Mouse (Mus musculus) megakaryocyte, embryonic 14.5 days (primary cell): Measurements from ENCODE around the gene Pitpnm1. TPM values are rescaled to one million over a fixed set of nuclear protein-coding genes. Genes with fewer than 3 reads are reported as not detected.
A peak's percentile ranks its signal among the peaks of the same experiment; 100 is the strongest.
"Not testable (repeated sequence)": the region's sequence is repeated elsewhere in the genome, so short reads cannot be mapped to it uniquely, and the experiment has no call there.

Experiments
- H3K27me3 ChIP-seq: replicated peaks from 2 replicates; pipeline ENCODE3; 2012; ENCODE audit warnings: inconsistent platforms
- H3K36me3 ChIP-seq: replicated peaks from 2 replicates; pipeline ENCODE3; 2012; ENCODE audit warnings: low read length, inconsistent platforms, mixed read lengths
- H3K4me1 ChIP-seq: 2 replicates; pipeline ENCODE4 v1.6.1; 2012; ENCODE audit warnings: inconsistent platforms
- H3K4me3 ChIP-seq: replicated peaks from 2 replicates; pipeline ENCODE3; 2012; ENCODE audit warnings: moderate library complexity, mild to moderate bottlenecking, inconsistent platforms
- H3K9me3 ChIP-seq: 2 replicates; pipeline ENCODE4 v1.6.1; 2012; ENCODE audit warnings: inconsistent platforms
- FLI1 ChIP-seq: IDR thresholded peaks from 2 replicates; pipeline ENCODE4 v1.6.1; 2012; ENCODE audit warnings: low read length, inconsistent platforms, mixed read lengths
- GATA1 ChIP-seq: IDR thresholded peaks from 3 replicates; pipeline ENCODE4 v1.6.1; 2012; ENCODE audit warnings: mixed read lengths, low read length, inconsistent platforms, borderline replicate concordance
- polyA plus RNA-seq: library from polyadenylated mRNA; stranded (reverse); fragments of >175 nt; gene quantifications from 2 replicates; pipeline ENCODE4 v1.2.3, GENCODE M21; 2012; ENCODE audit warnings: low replicate concordance; ENCODE audit not compliant: insufficient read depth

Gene Pitpnm1
- polyA plus RNA-seq, 1 experiment: 122 TPM

DNA sequence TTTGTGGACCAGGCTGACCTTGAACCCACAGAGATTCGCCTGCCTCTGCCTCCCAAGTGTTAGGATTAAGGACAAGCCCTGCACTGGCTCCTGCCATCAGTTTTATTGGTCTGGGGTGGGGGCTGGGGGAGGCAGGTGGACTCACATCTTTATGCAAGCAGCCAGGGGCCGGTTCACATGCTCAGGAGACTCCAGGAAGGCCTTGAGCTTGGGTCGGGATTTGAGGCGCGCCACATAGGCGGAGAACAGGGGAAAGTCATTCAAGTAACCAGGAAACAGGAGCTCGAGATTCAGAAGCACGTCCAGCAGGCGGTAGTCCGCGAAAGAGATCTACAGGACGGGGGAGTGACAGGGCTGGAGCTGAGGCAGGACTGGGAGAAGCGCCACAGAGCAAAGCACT, 42.4 kb upstream of the Pitpnm1 start:
- no peak overlapping the region for H3K4me3 ChIP-seq
- no peaks in the 10 kb centered on the region for H3K36me3 ChIP-seq
- peaks cover 66% of the 10 kb centered on the region for H3K27me3 ChIP-seq
- peaks cover 35% of the 10 kb centered on the region for H3K4me1 ChIP-seq
- no peak for TF ChIP-seq GATA1
- TF ChIP-seq FLI1: no peak
- no peaks in the 10 kb centered on the region for H3K9me3 ChIP-seq

DNA sequence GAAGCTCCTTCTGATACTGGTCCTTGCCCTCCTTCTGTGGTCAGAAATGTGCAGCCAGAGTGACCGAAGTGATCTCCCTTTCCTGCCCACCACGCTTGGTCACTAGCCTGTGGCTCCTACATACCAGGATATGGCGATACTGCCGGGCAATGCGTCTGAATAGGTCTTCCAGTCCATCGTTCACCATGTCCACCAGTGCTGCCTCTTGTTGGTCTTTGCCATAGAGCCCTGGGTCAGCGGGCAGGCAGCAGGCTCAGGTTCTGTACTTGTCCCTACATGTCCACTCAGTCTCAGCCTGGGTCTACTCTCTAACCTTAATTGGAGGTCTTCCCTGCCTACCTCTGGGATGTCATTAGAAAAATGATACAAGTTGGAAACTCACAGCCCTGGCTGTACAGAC, 41.8 kb upstream of the Pitpnm1 start:
- H3K4me3 ChIP-seq: peak overlapping the region; percentile 11
- H3K27me3 ChIP-seq: peaks cover 63% of the 10 kb centered on the region
- TF ChIP-seq GATA1 (no peak), FLI1 (no peak)
- no peaks in the 10 kb centered on the region for H3K36me3 ChIP-seq
- no peaks in the 10 kb centered on the region for H3K9me3 ChIP-seq
- peaks cover 29% of the 10 kb centered on the region for H3K4me1 ChIP-seq

DNA sequence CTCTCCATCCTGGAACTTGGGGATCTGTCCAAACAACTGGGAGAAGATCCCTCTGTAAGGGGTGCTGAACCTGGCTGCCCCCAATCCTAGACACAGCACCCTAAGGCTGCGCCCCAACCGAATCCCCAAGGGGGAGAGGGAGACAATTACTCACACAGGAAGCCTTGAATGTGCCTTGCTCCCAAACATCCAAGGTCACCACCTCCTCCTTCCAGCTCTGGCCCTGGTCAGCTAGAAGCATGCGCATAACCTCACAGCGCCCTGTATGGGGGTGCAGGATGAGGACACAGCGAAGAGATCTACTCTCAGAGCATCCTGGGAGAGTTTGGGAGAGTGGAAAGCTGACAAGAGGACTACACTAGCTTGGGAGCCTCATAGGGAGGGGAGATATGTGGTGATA, 41.2 kb upstream of the Pitpnm1 start:
- no peaks in the 10 kb centered on the region for H3K36me3 ChIP-seq
- peaks cover 61% of the 10 kb centered on the region for H3K27me3 ChIP-seq
- H3K4me3 ChIP-seq: no peak overlapping the region
- TF ChIP-seq GATA1 (no peak), FLI1 (no peak)
- H3K4me1 ChIP-seq: peaks cover 28% of the 10 kb centered on the region
- H3K9me3 ChIP-seq: no peaks in the 10 kb centered on the region

DNA sequence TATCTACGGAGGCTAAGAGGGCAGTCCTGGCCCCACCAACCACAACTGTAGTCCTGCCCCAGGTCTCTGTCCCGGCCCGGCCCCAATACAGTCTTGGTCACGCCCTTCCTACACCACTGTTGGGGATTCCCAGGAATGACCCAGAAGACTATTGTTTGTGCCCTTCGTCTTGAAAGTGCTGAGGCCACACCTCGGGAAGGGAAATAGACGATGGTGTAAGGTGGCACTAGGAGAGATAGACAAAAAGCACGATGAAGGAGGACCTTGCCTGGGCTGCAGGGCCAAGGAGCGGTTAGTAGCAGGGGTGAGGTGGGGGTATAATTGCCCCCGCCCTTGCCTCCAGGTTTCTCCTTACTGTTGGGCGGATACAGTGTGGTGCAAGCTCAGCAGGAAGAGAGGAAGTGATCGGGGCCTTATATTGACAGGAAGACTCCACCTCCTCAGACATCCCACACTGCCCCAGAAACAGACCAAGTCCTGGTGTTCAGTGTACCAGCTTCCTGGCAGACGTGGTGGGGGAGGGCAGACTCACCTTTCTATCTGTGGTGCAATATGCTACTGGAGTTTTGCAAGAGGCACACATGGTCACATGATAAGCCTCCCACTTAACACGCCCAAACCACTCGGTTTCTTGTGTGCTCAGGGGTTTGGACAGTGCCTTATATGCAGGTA, 40.6 kb upstream of the Pitpnm1 start, which contains the start of gene Gstp3:
TSS of gene Gstp3 (minus strand) at position 501 of the 672 bp plus-strand sequence.
- no peaks in the 10 kb centered on the region for H3K36me3 ChIP-seq
- H3K4me3 ChIP-seq: no peak within 1 kb of the TSS
- TF ChIP-seq FLI1: no peak
- peaks cover 57% of the 10 kb centered on the region for H3K27me3 ChIP-seq
- no peaks in the 10 kb centered on the region for H3K9me3 ChIP-seq
- peaks cover 28% of the 10 kb centered on the region for H3K4me1 ChIP-seq

DNA sequence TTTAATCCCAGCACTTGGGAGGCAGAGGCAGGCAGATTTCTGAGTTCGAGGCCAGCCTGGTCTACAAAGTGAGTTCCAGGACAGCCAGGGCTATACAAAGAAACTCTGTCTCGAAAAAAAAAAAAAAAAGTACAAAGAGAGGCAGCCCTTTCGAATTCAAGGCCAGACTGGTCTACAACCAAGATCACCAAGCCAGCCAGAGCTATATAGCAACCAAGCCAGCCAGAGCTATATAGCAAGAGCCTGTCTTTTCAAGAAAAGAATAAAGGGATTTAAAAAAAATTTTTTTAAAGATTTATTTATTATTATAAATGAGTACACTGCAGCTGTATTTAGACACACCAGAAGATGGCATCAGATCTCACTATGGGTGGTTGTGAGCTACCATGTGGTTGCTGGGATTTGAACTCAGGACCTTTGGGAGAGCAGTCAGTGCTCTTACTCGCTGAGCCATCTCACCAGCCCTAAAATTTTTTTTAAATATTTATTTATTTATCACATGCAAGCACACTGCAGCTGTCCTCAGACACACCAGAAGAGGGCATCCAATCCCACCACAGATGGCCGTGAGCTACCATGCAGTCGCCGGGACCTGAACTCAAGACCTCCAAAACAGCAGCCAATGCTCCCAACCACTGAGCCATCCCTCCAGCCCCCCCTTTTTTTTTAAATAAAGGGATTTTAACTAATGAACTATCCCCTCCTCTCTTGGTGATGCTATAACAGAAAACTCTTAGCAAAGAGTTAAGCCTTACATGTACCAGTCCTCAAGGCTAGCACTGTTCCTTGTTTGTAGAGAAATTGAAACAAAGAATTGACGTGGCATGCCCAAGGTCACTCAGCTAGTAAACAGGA, 39.5 kb upstream of the Pitpnm1 start:
- Histone ChIP-seq H3K4me1 (peaks cover 28% of the 10 kb centered on the region), H3K27me3 (peaks cover 49% of the 10 kb centered on the region)
- not testable (repeated sequence) for H3K4me3 ChIP-seq, H3K36me3 ChIP-seq, H3K9me3 ChIP-seq

DNA sequence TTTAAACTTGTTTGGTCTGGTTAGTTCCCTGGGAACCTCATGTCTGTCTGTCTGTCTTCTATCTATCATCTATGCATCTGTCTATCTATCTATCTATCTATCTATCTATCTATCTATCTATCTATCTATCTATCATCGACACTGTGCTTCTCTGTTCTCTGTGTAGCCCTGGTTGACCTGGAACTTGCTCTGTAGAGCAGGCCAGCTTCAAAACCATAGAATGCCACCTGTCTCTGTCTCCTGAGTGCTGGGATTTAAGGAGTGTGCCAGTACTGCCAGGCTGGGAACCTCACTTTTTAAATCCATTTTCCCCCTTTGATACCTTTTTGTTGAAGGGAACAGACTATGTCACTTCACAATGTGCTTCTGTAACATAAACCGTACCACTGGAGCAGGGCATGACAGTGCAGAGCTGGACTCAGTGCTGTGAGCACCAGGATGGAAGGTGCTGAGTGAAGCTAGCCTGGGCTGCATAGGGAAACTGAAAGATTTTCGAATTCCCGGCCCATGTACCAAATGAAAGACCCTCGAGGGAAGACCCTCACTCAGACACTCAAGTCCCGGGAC, 38.8 kb upstream of the Pitpnm1 start:
- peaks cover 41% of the 10 kb centered on the region for H3K27me3 ChIP-seq
- H3K36me3 ChIP-seq: no peaks in the 10 kb centered on the region
- no peak overlapping the region for H3K4me3 ChIP-seq
- peaks cover 28% of the 10 kb centered on the region for H3K4me1 ChIP-seq
- TF ChIP-seq GATA1 (no peak), FLI1 (no peak)
- no peaks in the 10 kb centered on the region for H3K9me3 ChIP-seq

DNA sequence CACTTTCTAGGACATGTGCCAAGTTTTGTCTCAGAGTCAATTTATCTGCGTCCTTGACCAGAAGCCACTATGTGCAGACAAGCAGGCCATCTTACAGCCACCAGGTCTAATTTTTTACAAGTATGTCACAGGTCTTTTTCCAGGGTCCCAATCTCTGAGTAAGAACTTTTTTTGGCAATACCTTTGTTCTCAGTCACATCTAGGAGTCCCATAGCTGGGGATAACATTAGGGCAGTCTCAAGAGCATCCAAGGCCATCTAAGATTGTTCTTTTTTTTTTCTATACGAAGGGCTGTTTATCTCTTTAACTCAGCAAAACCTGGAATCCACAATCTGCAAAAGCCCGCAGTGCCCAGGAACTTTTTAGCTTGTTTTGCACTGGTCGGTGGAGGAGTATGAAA, 36.4 kb upstream of the Pitpnm1 start:
- not testable (repeated sequence) for H3K9me3 ChIP-seq, H3K4me3 ChIP-seq, H3K36me3 ChIP-seq
- Histone ChIP-seq H3K27me3 (peaks cover 30% of the 10 kb centered on the region), H3K4me1 (peaks cover 22% of the 10 kb centered on the region)

DNA sequence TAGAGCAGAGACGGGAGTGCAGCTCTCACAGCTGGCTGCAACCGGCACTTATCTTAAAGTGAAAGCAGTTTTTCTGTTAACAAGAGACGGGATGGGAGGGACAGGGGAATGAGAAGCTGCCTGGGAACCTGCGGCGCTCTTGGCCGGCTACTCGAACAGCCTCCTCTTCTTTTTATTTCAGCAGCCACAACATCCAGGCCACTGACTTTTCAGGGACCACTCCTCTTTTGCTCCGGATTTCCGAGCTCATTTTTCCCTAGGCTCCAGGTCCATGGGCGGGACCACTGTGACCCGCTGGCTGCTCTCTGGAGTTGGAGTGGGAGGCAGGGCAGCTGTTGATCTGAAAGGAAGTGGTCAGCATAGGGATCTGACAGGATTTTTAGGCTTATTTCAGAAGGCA, 35.3 kb upstream of the Pitpnm1 start:
- not testable (repeated sequence) for H3K4me3 ChIP-seq, H3K9me3 ChIP-seq, H3K36me3 ChIP-seq
- Histone ChIP-seq H3K27me3 (peaks cover 29% of the 10 kb centered on the region), H3K4me1 (peaks cover 10% of the 10 kb centered on the region)

DNA sequence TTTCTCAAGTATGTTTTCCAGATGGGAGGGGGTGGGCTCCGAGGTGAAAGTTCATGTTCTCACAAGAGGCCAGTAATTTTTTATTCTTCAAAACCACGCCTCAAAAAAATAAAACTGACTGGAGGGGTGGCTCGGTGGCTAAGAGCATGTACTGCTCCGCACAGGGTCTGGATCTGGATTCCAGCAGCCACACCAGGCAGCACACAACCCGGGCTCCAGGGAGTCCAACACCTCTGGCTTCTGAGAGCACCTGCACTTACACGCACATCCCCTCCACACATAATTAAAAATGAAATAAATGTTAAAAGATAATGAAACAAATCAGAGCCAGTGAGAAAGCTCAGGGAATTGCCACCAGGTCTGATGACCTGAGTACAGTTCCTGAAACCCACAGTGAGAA, 33.5 kb upstream of the Pitpnm1 start:
- TF ChIP-seq GATA1: no peak
- no peak for TF ChIP-seq FLI1
- Histone ChIP-seq H3K27me3 (peaks cover 32% of the 10 kb centered on the region), H3K4me1 (peaks cover 3% of the 10 kb centered on the region; the same call in 1 of the 2 replicates), H3K4me3 (no peak overlapping the region), H3K9me3 (no peaks in the 10 kb centered on the region), H3K36me3 (no peaks in the 10 kb centered on the region)

DNA sequence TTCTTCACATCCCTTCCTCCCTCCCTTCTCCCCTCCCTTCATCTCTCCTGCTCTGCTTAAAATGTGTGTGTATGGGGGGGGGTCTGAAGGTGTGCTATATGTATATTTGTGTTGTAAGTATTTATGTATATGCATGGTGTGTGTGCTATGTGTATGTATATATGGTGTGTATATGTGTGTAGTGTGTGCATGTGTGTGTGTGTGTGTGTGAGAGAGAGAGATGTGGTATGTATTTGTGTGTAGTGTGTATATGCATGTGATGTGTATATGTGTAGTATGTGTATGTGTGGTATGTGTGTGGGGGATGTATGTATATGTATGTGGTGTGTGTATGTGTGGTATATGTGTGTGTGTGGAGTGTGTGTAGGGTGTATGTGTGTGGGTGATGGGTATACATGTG, 32.9 kb upstream of the Pitpnm1 start:
- Histone ChIP-seq H3K9me3 (no peaks in the 10 kb centered on the region), H3K27me3 (peaks cover 36% of the 10 kb centered on the region), H3K4me1 (peaks cover 3% of the 10 kb centered on the region; the same call in 1 of the 2 replicates), H3K4me3 (no peak overlapping the region), H3K36me3 (no peaks in the 10 kb centered on the region)
- no peak for TF ChIP-seq FLI1
- no peak for TF ChIP-seq GATA1

DNA sequence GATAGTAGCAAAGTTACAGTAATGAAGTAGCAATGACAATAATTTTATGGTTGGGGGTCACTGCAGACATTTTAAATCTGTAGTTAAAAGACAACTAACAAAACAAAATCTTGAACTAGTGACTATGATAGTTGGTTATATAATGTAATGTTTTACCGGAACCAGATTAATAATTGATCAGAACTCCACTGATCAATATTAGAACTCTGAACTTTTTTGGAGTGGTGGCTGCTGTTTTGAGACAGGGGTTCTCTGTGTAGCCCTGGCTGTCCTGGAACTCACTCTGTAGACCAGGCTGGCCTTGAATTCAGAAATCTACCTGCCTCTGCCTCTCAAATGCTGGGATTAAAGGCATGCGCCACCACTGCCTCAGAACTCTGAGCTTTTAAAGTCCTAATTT, 31.6 kb upstream of the Pitpnm1 start:
- H3K4me3 ChIP-seq, H3K9me3 ChIP-seq, H3K36me3 ChIP-seq, H3K4me1 ChIP-seq: not testable (repeated sequence)
- peaks cover 46% of the 10 kb centered on the region for H3K27me3 ChIP-seq
